Mouse (Mus musculus) right cerebral cortex, postnatal 10 days (tissue): ENCODE measurements around the gene Mydgf.

Experiments used
- DNase-seq, 2 experiments: peaks; one replicate each; pipeline ENCODE4 v3.0.0; 2021; ENCODE audit warnings: low spot score in 2 of 2

The Mydgf gene

DNA sequence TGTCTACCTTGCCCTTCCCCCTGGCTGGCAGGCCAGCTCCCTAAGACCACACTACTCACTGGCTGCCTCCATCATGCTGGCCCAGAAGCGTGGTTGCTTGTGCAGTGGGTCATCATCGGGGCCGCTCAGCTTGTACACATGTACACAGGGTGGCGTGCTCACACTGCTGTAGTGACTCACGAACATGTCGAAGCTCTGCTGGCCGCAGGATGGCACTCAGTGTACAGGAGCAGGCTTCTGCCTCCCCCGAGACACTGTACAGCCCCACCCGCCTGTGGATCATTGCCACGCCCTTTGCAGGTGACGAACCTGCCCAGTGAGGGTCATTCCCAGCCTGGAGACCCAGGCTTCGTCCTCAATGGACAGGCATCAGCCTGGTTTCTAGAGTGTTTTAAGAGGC lies 10.6 kb upstream of the Mydgf start:
- DNase-seq = no peak

DNA sequence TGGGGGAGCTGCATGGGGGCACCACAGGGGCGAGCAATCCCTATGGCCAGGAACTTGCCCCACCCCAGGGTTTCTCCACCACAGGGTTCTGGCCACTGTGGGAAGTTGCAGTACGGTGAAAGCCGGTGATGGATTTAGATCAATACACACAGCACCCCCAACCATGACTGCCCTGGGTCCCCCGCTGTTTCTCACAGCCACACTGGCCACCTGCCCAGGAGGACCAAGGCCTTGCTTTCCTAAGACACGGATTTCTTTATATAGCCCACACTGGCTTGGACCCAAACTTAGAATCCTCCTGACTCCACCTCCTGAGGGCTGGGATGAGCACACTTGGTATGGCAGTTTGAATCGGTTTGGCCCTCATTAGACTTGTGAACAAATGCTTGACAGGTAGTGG lies 7.5 kb upstream of the Mydgf start:
- DNase-seq = no peak

DNA sequence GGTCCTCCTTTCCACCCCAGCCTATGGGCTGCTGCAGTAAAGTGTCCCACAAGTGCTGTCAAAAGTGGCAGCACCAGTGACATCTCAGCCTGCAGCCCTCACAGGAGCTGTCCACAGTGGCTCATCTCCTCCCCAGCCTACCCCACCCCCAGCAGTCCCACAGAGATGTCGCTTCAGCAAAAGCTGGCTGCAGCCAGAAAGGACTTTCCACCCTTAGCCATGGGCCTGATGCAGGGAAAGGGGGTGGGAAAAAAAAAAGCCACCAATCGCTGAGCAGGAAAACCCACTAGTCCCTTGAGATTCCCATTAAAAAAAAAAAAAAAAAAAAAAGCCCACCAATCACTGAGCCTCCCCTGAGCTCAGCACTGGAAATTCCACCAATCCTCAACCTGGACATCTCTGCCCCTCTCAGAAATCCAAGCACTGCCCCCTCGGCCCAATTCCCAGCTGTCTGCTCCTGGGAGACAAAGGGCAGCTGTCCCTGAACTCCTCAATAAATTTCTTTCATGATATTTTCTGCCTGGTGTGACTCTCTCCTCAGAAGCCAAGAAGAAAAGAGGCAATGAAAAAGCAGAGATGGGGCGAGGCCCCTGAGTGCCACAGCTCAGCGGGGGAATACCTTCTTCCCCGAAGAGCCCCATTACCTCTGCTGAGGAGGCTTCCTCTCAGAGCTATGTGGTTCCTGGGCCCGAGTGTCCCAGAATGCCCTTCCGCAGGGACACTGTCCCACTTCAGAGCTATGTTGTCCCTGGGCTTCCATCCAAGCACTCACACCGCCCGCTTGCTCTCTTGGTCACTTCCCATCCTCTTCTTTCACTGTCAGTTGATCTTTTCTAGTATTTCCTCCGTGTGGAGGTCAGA lies 1.8 kb upstream of the Mydgf start:
- peak; percentile 66 to 77 for DNase-seq

DNA sequence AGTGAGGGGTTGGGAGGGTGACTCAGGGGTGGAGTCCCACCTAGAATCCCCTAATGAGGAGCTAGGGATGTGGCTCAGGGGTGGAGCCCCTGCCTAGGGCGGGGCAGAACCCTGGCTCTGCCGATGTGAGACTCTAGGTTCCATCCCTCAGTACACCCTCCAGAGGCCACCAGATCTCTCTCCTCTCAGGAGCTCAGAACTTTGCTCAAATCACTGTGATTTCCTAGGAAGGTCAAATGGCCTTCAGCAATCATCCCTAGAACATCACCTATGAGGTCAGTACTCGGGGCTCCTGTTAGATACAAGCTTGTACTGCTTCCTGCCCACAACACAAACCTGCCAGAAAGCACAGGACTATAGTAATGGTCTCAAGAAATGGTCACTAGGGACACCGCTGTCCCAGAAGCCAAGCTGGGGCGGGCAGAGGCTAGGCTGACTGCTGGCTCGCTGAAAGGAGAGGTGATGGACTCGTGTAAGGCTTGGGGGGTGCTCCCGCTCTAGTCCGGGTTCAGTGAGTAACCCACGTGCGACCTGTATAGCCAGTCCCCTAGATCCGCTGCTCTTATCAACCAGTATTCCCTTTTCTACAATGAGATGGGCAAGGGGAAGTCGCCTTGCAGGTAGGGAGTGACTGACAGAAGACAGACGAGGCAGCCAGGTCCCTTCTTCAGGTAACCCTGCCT lies 604 bp downstream of the Mydgf start:
- DNase-seq = no peak

DNA sequence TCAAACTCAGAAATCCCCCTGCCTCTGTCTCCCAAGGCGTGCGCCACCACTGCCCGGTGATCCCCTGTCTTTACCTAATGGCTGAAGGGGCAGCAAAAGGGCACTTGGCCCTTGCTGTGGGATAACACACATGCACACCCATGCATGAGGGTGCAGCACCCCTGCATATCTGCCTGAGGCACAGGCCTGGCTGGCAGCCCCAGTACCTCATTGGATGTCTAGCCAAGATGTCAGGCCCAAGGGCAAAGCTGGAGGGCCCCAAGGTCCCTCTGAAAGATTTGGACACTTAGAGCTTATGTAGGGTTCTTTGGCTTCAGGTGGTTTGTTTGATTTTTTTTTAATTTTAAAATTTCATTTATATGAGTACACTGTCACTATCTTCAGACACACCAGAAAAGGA lies 8.3 kb downstream of the Mydgf start:
- no peak for DNase-seq

DNA sequence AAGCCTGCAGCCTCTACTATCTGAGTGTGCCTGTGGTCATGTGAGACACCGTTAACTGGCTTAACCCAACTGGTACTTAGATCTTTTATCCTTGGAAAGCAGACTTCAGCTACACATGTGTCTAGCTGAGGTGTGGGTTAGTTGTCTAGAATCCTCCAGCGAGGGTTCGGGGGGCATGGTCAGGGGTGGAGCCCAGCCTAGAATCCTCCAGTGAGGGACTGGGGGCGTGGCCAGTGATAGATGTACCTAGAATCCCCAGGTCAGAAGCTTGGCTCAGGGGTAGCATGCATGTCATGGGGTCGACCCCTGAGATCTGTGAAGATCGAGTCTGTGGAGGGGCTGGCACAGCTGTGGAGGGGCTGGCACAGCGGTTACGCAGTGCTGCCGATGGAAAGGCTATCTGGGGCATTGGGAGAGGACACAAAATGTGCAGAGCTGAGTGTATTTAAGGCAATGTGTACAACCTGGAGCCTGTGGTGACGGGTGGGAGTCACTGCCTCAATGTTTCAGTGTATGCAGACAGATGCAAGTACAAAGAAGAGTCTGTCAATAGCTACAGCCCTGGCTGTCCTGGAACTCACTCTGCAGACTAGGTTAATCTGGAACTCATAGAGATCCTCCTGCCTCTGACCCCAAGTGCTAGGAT lies 10.2 kb downstream of the Mydgf start:
- no peak for DNase-seq

DNA sequence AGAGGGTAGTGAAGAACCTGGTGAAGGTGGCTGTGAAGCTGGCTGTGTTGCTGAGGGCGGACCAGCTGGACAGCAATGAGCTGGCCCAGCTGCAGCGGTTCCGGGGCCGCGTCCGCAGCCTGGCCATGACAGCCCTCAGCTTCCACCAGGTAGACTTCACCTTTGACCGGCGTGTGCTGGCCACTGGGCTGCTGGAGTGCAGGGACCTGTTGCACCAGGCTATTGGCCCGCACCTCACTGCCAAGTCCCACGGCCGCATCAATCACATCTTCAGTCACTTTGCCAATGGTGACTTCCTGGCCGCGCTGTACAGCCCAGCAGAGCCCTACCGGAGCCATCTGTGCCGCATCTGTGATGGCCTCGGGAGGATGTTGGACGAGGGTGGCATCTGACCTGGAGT lies 11.8 kb downstream of the Mydgf start:
- no peak for DNase-seq

DNA sequence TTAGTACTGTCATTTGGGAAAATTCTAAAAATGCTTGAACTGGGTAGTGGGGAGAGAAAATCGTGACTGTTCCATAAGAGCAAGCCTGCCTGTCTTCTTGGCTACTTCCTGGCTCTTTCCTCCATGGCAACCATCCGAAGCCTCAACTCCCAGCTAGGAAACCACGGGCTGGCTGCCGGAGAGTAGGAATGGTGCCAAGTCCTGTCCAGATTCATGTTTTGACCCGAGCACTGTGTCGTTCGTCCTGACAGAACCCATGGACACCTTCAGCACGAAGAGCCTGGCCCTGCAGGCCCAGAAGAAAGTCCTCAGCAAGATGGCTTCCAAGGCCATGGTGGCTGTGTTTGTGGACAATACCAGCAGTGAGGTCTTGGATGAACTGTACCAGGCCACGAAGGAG lies 12.3 kb downstream of the Mydgf start:
- DNase-seq = no peak

DNA sequence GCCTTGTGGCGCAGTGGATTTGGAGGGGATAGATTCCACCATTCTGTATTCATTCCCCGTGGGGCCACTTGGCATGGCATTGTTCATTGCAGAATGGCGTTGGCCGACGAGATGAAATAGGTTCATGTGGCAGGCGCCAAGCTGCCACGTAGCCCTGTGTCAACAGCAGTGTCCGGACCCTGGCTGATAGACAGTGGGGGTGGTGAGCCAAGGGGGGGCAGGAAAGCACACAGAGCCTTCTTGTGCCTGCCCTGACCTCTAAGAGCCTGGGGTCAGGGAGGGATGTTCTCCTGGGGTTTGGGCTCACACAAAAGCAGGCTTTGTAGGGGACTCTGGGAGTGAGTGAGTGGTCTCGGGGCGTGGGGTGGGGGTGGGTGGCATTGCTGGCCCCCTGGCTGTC lies 13.1 kb downstream of the Mydgf start:
- DNase-seq = no peak

DNA sequence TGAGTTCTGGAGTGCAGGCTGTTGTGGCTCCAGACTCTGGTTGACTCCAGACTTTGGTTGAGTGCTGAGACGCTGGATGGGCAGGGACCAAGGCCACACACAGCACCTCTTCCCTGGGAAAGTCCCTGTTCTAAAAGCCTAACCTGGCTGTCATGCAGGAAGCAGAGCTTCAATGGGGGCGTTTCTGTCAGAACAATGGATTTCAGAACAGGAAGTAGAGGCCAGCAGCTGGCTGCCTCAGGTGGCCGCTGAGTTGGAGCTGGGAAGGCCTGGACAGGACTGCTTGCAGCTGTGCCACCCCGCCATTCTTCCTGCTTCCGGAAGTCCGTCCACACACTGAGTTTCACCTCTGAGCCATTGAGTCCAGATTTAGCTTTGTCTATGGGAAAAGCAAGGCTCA lies 13.9 kb downstream of the Mydgf start:
- no peak for DNase-seq

DNA sequence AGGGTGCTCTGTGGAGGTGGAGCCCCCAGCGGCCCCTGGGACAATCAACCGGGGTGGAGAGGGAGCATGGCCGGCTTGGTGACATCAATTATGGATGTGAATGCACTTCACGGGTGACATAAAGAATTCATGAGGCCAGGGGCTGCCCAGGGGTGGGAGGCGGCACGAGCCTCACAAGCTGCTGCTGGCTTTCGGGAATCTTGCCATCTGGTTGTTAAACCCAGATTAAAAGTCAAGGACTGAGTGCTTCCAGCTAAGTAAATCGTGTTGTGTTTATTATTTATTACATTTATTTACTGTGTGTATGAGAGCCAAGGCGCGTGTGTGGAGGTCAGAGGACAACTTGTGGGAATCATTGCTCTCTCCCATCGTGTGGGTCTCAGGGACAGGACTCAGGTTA lies 18.0 kb downstream of the Mydgf start:
- no peak for DNase-seq

DNA sequence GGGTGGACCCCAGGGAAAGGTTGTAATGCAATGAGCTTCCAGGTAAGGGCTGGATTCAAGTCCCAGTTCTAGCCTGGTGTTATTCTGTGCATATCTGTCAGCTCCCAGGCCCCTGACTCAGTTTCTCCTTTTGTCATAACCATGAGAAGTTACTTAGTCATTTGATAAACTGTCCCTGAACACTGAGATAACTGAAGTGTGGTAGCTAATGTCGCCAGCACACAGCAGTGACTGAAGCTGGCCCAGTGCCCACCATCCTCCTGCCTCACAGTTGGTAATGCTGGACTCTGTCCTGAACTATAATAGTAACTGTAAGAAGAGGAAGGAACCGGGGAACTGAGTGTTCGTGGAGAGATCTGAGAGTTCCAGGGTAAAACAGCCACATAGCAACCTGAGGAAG lies 19.2 kb downstream of the Mydgf start:
- no peak for DNase-seq

DNA sequence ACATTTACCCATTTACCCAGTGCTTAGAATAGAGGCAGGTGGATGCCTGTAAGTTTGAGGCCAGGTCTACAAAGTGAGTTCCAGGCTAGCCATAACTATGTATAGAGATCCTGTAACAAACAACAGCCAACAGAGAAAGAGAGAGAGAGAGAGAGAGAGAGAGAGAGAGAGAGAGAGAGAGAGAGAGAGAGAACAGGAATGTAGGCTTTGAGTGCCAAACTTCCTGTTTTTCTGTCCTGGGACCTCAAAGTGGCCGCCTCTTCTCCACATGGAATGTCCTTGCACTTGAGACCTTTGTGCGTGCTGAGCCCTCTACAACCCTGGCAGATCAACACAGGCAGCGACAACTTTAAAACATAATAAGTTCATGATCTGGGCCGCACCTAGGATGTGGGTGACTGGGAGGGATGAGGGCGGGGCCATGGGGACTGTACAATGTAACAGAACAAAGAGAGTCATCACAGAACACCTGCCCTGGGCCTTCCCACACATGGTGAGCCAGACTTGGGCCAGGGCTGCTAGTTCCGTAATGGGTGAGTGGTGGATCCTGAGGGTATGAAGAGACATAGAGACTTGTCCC lies 20.1 kb downstream of the Mydgf start:
- DNase-seq = no peak

DNA sequence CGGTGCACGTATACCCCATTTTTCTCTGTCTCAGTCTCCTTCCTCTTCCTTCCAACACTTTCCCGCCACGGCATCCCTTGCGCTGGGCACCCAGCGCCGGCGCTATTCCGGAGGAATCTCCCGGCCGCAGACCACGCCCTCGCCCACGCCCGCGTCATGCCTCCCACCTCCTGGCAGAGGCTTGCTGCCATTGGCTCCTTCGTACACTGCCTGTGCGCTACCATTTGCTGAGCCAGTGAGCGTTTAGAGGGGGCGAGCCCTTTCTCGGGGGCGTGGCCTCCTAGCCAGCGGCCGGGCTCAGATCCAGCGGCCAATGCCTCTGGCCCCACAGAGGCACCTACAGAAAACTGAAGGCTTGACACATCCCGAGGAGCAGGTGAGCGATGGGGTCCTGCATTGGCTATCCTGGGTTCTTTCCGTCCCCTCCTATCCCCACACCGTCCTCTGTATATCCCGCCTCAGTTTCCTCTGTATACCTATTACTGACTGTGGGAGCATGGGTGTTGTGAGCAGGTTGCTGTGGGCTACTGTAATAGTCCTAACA lies 21.4 kb downstream of the Mydgf start, which contains the start of gene Tnfaip8l1:
Tnfaip8l1 (plus strand) TSS at position 247 of the 544 bp plus-strand sequence.
- peak; percentile 98 for DNase-seq

DNA sequence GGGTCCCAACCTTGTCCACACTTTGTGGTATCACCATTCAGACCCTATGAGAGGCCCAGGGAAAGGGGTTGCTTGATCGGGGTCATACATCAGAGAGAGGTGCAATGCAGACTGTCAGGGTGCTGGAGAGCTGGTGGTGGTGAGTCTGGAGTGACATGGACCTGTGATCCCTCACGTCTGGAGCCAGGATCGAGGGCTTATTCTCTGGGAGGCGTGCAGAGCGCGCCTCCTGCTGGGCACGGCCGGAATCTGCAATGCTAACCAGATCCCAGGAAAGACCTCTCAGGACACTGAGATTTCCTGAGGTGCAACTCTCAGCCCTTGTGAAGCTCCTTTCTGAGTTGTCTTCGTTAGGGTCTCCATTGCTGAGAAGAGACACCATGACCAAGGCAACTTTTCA lies 24.0 kb downstream of the Mydgf start:
- peak; percentile 51 to 62 for DNase-seq

DNA sequence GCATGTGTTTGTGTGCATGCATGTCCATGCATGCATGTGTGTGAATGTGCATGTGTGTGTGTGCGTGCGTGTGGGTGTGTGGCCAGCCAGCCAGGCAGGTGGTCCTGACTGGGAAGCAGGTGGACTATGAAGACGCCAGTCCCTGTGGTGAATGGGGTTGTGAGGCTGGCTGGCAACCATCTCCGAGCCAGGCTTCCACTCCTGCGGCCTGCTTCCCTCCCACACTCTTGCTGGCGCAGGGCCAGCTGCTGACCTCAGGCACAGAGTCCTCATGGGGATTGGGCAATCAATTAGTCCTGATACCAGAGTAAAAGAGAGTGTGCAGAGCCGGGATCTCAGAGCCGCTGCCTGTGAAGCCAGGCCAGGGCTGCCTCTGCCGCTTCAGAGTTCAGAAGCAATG lies 30.1 kb downstream of the Mydgf start:
- peak; percentile 60 to 70 for DNase-seq

DNA sequence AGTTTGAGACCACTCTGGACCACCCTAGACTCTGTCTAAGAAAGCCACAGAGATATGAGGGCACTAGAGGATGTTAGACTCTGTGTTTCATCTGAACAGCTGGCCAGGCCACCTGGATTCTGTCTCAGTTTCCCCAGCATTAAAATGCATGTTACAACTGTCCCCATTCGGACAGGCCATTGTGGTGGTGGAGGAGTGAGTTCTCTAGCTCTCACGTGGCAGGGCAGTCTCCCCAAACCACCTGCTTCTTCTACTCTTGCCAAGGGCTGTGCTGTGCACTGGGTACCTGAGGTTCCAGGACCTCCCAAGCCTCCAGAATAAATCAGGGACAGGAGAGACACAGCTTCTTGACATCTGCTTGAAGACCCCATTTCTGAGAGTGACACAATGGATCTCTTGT lies 33.8 kb downstream of the Mydgf start:
- no peak for DNase-seq

DNA sequence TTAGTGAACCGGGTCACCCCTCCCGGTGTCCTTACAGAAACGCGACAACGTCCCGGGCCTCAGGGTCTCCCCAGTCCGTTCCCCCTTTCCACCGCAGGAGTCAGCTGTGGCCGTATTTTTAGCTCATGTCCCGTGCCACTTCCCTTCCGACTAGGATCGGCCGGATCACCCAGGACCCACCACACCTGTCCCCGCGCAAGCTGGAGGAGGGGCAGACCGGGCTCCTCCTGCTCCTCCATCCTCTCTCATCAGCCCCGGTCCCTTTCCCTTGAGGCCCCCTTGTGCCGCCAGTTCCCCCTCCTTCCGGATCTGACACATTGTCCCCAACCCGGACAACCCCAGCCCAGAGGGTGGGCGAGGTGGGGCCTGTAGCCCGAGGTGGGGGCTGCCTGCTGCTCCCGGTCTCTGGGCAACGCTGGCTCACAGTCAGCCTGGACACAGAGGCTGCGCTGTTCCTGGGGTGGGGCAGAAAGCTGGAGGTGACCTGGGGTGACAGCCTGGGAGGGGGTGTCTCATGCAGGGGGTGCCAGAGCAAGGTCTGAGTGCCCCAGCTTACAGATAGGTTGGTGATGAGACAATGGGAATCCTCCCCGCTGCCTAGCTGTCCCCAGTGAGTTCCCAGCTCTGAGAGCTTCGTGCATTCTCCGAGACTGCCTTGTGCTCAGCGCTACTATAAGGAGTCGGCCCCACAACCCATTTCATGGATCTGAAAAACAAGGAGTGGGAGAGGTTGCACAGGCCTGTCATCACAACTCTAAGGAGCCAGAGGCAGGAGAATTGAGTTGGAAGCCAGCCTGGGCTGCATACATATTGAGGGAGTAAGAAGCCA lies 34.7 kb downstream of the Mydgf start:
- DNase-seq = peak in 1 of 2 experiments; percentile 64

DNA sequence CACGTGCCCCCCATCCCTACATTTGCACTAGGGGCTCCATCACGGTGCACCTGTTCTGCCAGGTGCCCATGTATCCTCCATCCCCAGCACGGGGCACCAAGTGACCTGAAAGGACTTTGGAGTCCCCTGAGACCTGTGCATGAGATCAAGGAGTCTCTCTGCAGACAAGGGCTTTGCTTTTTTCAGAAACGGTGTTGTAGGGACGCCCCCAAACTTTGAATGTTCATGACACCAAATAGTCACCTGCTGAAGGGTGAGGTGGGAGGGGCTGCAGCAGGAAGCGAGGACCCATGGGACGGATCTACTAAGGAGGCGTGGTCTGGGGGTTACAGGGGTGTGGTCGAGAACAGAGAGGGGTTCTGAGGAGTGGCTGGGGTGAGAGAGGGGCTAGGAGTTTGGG lies 35.4 kb downstream of the Mydgf start:
- no peak for DNase-seq

DNA sequence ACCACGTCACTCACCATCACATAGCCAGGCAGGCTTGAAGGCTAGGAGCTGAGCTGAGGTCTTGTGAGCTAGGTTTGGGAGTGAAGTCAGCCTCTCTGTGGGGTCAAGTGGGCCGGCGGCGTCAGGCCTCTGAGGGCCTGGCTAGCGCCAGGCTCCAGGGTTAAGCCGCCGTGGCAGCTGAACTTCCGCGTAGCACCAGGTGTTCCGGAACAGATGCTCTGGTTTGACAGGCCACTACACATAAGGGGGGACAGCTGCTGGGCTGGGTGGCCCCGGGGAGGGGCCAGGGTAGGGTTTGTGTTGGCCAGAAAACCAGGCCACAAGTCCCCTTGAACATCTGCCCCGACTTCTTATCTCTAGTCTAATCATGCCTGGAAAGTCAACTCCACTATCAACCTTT lies 36.3 kb downstream of the Mydgf start:
- DNase-seq = no peak

DNA sequence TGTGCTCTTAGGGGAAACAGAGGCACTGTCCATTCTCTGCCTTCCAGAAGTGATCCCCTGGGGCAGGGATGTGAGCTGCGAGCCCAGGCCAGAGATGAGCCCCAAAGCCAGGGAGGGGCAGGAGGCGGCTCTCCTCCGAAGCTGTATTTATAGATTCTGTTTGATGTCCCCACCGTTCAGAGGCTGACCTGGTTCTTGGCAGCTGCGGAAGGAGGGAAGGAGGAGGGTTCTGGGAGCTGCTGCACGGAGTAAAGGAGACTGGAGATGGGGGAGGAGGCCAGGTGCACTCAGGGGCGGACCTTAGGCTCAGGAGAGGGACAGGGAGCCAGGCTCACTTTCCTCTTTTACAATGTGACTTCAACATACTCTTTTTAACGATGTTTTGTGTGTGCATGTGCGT lies 37.6 kb downstream of the Mydgf start:
- DNase-seq = no peak
